Mouse (Mus musculus): ENCODE results near the gene Spsb1. TPM values are rescaled to one million over a fixed set of nuclear protein-coding genes. Genes with fewer than 3 reads are reported as not detected.

Gene Spsb1
- total RNA-seq, 2 experiments from 2014 or later = 5.5 to 16.1 TPM

- no peak overlapping the region for H3K27ac ChIP-seq
- intact Hi-C loops (cut with DNase I) = no loop called here
- H3K4me3 ChIP-seq = no peak overlapping the region
- no peak for TF ChIP-seq CTCF (IDR thresholded peaks at IDR 0.05)
- DNase-seq = no peak
These were observed 57.1 kb downstream of the Spsb1 start for GRCm38 (mm10) chr4:149897661-149898260.

- Histone ChIP-seq H3K4me3 (no peak overlapping the region), H3K27ac (no peak overlapping the region)
- DNase-seq = no peak
- TF ChIP-seq CTCF (IDR thresholded peaks at IDR 0.05) = no peak
- intact Hi-C loops (cut with DNase I) = no loop called here
These were observed 58.8 kb downstream of the Spsb1 start for GRCm38 (mm10) chr4:149896024-149896538.

GRCm38 (mm10) chr4:149895226-149895625 lies 59.6 kb downstream of the Spsb1 start:
- intact Hi-C loops (cut with DNase I) = no loop called here
- peak overlapping the region; percentile 32; the same call in 1 of the 2 replicates for H3K27ac ChIP-seq
- no peak for TF ChIP-seq CTCF (IDR thresholded peaks at IDR 0.05)
- no peak overlapping the region for H3K4me3 ChIP-seq
- DNase-seq = no peak

GRCm38 (mm10) chr4:149894300-149894699 lies 60.5 kb downstream of the Spsb1 start:
- no peak overlapping the region for H3K4me3 ChIP-seq
- intact Hi-C loops (cut with DNase I) = loop anchor here (5.0 kb wide), 1 partner anchor 33 kb away; no protein-coding TSS in a partner anchor
- peak overlapping the region; percentile 74 for H3K27ac ChIP-seq
- no peak for TF ChIP-seq CTCF (IDR thresholded peaks at IDR 0.05)
- no peak for DNase-seq

GRCm38 (mm10) chr4:149893611-149894151 lies 61.2 kb downstream of the Spsb1 start:
- intact Hi-C loops (cut with DNase I) = loop anchor here (5.0 kb wide), 1 partner anchor 34 kb away; no protein-coding TSS in a partner anchor
- Histone ChIP-seq H3K4me3 (no peak overlapping the region), H3K27ac (peak overlapping the region; percentile 74)
- no peak for TF ChIP-seq CTCF (IDR thresholded peaks at IDR 0.05)
- peak; percentile 72 for DNase-seq

GRCm38 (mm10) chr4:149891172-149891960 lies 63.5 kb downstream of the Spsb1 start:
- intact Hi-C loops (cut with DNase I) = loop anchor here (2.0 to 5.0 kb wide), 2 partner anchors 36 to 63 kb away; partner anchors contain the start of gene Spsb1
- H3K4me3 ChIP-seq = no peak overlapping the region
- peak overlapping the region; percentile 87 for H3K27ac ChIP-seq
- no peak for DNase-seq
- TF ChIP-seq CTCF (IDR thresholded peaks at IDR 0.05) = no peak

GRCm38 (mm10) chr4:149890551-149890950 lies 64.3 kb downstream of the Spsb1 start:
- peak overlapping the region; percentile 87 for H3K27ac ChIP-seq
- H3K4me3 ChIP-seq = peak overlapping the region; percentile 14
- intact Hi-C loops (cut with DNase I) = loop anchor here (2.0 to 5.0 kb wide), 2 partner anchors 37 to 64 kb away; partner anchors contain the start of gene Spsb1
- TF ChIP-seq CTCF (IDR thresholded peaks at IDR 0.05) = no peak
- peak; percentile 82 for DNase-seq

GRCm38 (mm10) chr4:149889851-149890250 lies 65.0 kb downstream of the Spsb1 start:
- TF ChIP-seq CTCF (IDR thresholded peaks at IDR 0.05) = no peak
- intact Hi-C loops (cut with DNase I) = loop anchor here (2.0 to 5.0 kb wide), 2 partner anchors 37 to 65 kb away; partner anchors contain the start of gene Spsb1
- Histone ChIP-seq H3K27ac (peak overlapping the region; percentile 87), H3K4me3 (peak overlapping the region; percentile 14)
- peak; percentile 94 for DNase-seq

GRCm38 (mm10) chr4:149888736-149889470 lies 65.9 kb downstream of the Spsb1 start:
- intact Hi-C loops (cut with DNase I) = no loop called here
- no peak for DNase-seq
- peak overlapping the region; percentile 87 for H3K27ac ChIP-seq
- TF ChIP-seq CTCF (IDR thresholded peaks at IDR 0.05) = no peak
- peak overlapping the region; percentile 14; the same call in 1 of the 2 replicates for H3K4me3 ChIP-seq

GRCm38 (mm10) chr4:149888156-149888555 lies 66.7 kb downstream of the Spsb1 start:
- peak; percentile 53 for DNase-seq
- intact Hi-C loops (cut with DNase I) = no loop called here
- TF ChIP-seq CTCF (IDR thresholded peaks at IDR 0.05) = no peak
- H3K4me3 ChIP-seq = no peak overlapping the region
- H3K27ac ChIP-seq = peak overlapping the region; percentile 87

- peak overlapping the region; percentile 84 for H3K27ac ChIP-seq
- intact Hi-C loops (cut with DNase I) = no loop called here
- H3K4me3 ChIP-seq = no peak overlapping the region; the same call in 1 of the 2 replicates
- DNase-seq = peak; percentile 78
- TF ChIP-seq CTCF (IDR thresholded peaks at IDR 0.05) = no peak
These were observed 68.3 kb downstream of the Spsb1 start for GRCm38 (mm10) chr4:149886298-149887271.
